Mouse (Mus musculus) stomach, embryonic 16.5 days (tissue): ENCODE measurements around the gene Nell1. TPM values are rescaled to one million over a fixed set of nuclear protein-coding genes. Genes with fewer than 3 reads are reported as not detected.

Experiments
- ATAC-seq: fragments of 200-750 bp; cut with Nextera tagmentation; 2 replicates; pipeline ENCODE4 v1.8.0; 2017; ENCODE audit warnings: moderate number of reproducible peaks, moderate TSS enrichment; ENCODE audit not compliant: insufficient read depth, low FRiP score
- H3K27ac ChIP-seq: fragments of 300-500 bp; sonication (generic); 2 replicates; pipeline ENCODE4 v1.5.1; 2014; ENCODE audit warnings: low read length
- H3K27me3 ChIP-seq: fragments of 300-500 bp; sonication (generic); 2 replicates; pipeline ENCODE4 v1.6.1; 2014; ENCODE audit warnings: low read length, control low read depth, mixed read lengths; ENCODE audit not compliant: control insufficient read depth, insufficient read depth
- H3K36me3 ChIP-seq: fragments of 300-500 bp; sonication (generic); 2 replicates; pipeline ENCODE4 v1.6.1; 2014; ENCODE audit warnings: low read length; ENCODE audit not compliant: control insufficient read depth, insufficient read depth
- H3K4me1 ChIP-seq: fragments of 300-500 bp; sonication (generic); 2 replicates; pipeline ENCODE4 v1.6.1; 2014; ENCODE audit warnings: low read length, control low read depth, mixed read lengths; ENCODE audit not compliant: control insufficient read depth, insufficient read depth
- H3K4me2 ChIP-seq: fragments of 300-500 bp; sonication (generic); 2 replicates; pipeline ENCODE4 v1.6.1; 2014; ENCODE audit warnings: low read depth, low read length, mixed read lengths
- H3K4me3 ChIP-seq: fragments of 300-500 bp; sonication (generic); replicated peaks from 2 replicates; pipeline ENCODE4 v1.5.1; 2014; ENCODE audit warnings: mild to moderate bottlenecking, low read length
- H3K9ac ChIP-seq: fragments of 300-500 bp; sonication (generic); 2 replicates; pipeline ENCODE4 v1.6.1; 2014; ENCODE audit warnings: low read length
- H3K9me3 ChIP-seq: fragments of 300-500 bp; sonication (generic); replicated peaks from 2 replicates; pipeline ENCODE4 v1.6.1; 2016; ENCODE audit warnings: low read length, control low read depth; ENCODE audit not compliant: control insufficient read depth
- WGBS: fragments of 180-500 bp; shearing (Covaris S2); extraction: QIAGEN DNeasy Blood & Tissue Kit; methylation state at CpG from one replicate; pipeline ENCODE4 v1.1.7; 2014; 5-methylcytosine and 5-hydroxymethylcytosine counted together
- polyA plus RNA-seq: library from polyadenylated mRNA; unstranded; fragments of >200 nt; fragmentation: Nextera tagmentation; extraction: Ambion mirVana; gene quantifications from 2 replicates; pipeline ENCODE4 v1.2.1, GENCODE M21; 2015

Nell1 gene
- polyA plus RNA-seq, 1 experiment from 2014 or later, result 4.6 TPM

DNA sequence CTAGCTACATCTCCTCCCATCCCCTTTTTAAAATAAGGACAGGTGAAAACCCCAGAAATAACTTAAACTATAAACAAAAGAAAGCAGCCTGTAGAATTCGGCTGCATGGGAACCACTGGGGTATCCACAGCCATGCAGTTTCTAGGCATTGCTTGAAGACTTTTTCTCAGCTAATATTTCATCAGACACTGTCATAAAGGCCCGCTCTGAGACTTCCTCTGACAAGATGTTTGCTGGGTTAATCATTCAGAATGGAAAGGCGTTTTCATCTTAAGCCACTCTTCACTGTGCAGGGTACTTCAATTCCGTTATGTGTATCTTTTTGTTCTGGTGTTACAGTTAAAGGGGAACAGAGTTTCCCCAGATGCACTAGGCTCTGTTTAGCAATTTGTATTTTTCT is 526.9 kb downstream of the Nell1 start:
- ATAC-seq, result no peak
- Histone ChIP-seq H3K4me3 (no peak overlapping the region), H3K4me1 (no peaks in the 10 kb centered on the region), H3K27ac (no peak overlapping the region), H3K4me2 (no peak overlapping the region), H3K36me3 (no peaks in the 10 kb centered on the region), H3K9me3 (no peaks in the 10 kb centered on the region), H3K9ac (no peak overlapping the region), H3K27me3 (no peaks in the 10 kb centered on the region)
- WGBS, result 60% methylated on average over 4 of the region's 4 CpGs

DNA sequence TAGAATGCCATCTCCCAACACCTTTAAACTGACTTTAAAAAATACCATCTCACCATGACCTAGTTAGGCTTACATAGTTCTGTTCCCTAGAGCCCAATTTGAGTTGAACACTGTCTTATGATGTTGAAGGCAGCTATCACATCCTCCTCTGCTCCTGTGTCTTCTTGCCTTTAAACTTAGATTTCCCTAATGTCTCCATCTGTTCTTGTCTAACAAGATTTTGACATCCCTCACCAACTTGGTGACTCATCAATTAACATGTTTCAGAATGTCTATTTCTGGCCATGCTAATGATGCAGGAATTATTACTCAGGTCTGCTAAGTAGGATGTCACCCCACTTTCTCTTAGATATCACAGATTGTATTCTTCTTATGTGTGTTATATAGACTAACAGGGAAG is 532.4 kb downstream of the Nell1 start:
- H3K27me3 ChIP-seq, result no peaks in the 10 kb centered on the region
- no peaks in the 10 kb centered on the region for H3K9me3 ChIP-seq
- H3K36me3 ChIP-seq, result no peaks in the 10 kb centered on the region
- H3K4me2 ChIP-seq, result no peak overlapping the region
- no peaks in the 10 kb centered on the region for H3K4me1 ChIP-seq
- ATAC-seq, result no peak
- H3K4me3 ChIP-seq, result no peak overlapping the region
- H3K9ac ChIP-seq, result no peak overlapping the region
- H3K27ac ChIP-seq, result no peak overlapping the region

GRCm38 (mm10) chr7:50514830-50515229 is 540.2 kb downstream of the Nell1 start:
- ATAC-seq, result no peak

DNA sequence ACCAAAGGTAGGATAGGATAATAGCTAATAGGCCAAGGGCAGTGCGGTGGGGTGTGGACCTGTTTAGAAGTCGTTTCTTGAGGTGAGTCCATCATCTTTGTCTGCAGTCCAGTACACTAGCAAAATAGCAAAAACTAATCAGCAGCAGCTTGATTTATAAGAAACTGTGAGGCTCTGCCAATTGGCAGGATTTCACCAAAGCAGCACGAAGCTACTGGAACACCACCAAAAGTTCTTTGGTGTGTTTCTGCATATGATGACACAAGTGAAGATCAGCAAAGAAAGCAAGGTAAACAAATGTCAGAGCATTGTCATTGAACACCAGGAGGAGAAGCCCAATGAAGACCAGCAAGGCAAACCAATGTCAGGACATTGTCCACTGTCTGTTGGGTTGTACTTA is 542.0 kb downstream of the Nell1 start:
- no peaks in the 10 kb centered on the region for H3K36me3 ChIP-seq
- no peak overlapping the region for H3K4me2 ChIP-seq
- no peak overlapping the region for H3K9ac ChIP-seq
- no peaks in the 10 kb centered on the region for H3K4me1 ChIP-seq
- no peak overlapping the region for H3K4me3 ChIP-seq
- H3K27ac ChIP-seq, result no peak overlapping the region
- no peaks in the 10 kb centered on the region for H3K9me3 ChIP-seq
- no peak for ATAC-seq
- 79% methylated on average over 3 of the region's 3 CpGs for WGBS
- H3K27me3 ChIP-seq, result no peaks in the 10 kb centered on the region

More at GRCm38 (mm10) chr7:50514830-50515229, 540.2 kb downstream of the Nell1 start:
- no peaks in the 10 kb centered on the region for H3K9me3 ChIP-seq
- WGBS, result 89% methylated on average over 3 of the region's 3 CpGs
- H3K9ac ChIP-seq, result no peak overlapping the region
- H3K27ac ChIP-seq, result no peak overlapping the region
- H3K4me2 ChIP-seq, result no peak overlapping the region
- H3K4me1 ChIP-seq, result no peaks in the 10 kb centered on the region
- no peaks in the 10 kb centered on the region for H3K36me3 ChIP-seq
- H3K27me3 ChIP-seq, result no peaks in the 10 kb centered on the region
- no peak overlapping the region for H3K4me3 ChIP-seq

- no peaks in the 10 kb centered on the region for H3K4me1 ChIP-seq
- no peak for ATAC-seq
- H3K4me3 ChIP-seq, result no peak overlapping the region
- WGBS, result 58% methylated on average over 5 of the region's 5 CpGs
- no peak overlapping the region for H3K9ac ChIP-seq
- H3K27ac ChIP-seq, result no peak overlapping the region
- H3K9me3 ChIP-seq, result no peaks in the 10 kb centered on the region
- no peaks in the 10 kb centered on the region for H3K36me3 ChIP-seq
- H3K4me2 ChIP-seq, result no peak overlapping the region
- no peaks in the 10 kb centered on the region for H3K27me3 ChIP-seq
Measured at GRCm38 (mm10) chr7:50543373-50543772, 568.7 kb downstream of the Nell1 start.

GRCm38 (mm10) chr7:50549572-50549971 is 574.9 kb downstream of the Nell1 start:
- no peaks in the 10 kb centered on the region for H3K36me3 ChIP-seq
- no peaks in the 10 kb centered on the region for H3K9me3 ChIP-seq
- no peaks in the 10 kb centered on the region for H3K27me3 ChIP-seq
- H3K27ac ChIP-seq, result no peak overlapping the region
- WGBS, result 73% methylated on average over 3 of the region's 3 CpGs
- H3K4me3 ChIP-seq, result no peak overlapping the region
- no peak for ATAC-seq
- H3K4me1 ChIP-seq, result no peaks in the 10 kb centered on the region
- H3K9ac ChIP-seq, result no peak overlapping the region
- no peak overlapping the region for H3K4me2 ChIP-seq

DNA sequence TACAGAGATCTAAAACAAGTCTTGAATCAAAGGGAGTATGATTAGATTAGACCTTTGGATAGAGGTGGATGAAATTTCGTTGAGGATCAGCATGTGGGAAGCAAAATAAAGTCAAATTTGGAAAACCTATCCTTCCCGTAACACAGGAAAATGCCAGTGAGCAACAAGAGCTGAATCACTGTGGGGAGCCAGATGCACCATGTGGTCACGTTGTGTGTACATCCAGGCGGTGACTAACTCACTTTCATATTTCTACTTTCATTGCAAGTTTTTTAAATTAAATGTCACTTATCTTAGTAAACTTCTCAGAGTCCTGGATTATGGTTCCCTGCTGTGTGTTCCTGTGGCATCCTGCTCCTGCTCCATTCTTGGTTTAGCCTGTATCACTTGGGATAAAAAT is 576.8 kb downstream of the Nell1 start:
- no peak overlapping the region for H3K27ac ChIP-seq
- H3K4me1 ChIP-seq, result no peaks in the 10 kb centered on the region
- H3K4me3 ChIP-seq, result no peak overlapping the region
- H3K9me3 ChIP-seq, result no peaks in the 10 kb centered on the region
- no peak overlapping the region for H3K9ac ChIP-seq
- no peak overlapping the region for H3K4me2 ChIP-seq
- H3K27me3 ChIP-seq, result no peaks in the 10 kb centered on the region
- no peaks in the 10 kb centered on the region for H3K36me3 ChIP-seq
- ATAC-seq, result no peak
- WGBS, result 77% methylated on average over 4 of the region's 4 CpGs

- ATAC-seq, result no peak
- Histone ChIP-seq H3K36me3 (no peaks in the 10 kb centered on the region), H3K4me3 (no peak overlapping the region), H3K4me2 (no peak overlapping the region), H3K4me1 (no peaks in the 10 kb centered on the region), H3K9ac (no peak overlapping the region), H3K27ac (no peak overlapping the region), H3K27me3 (no peaks in the 10 kb centered on the region), H3K9me3 (no peaks in the 10 kb centered on the region)
- WGBS, result 80% methylated on average over 3 of the region's 3 CpGs
Measured at GRCm38 (mm10) chr7:50562708-50563107, 588.0 kb downstream of the Nell1 start.

- Histone ChIP-seq H3K9ac (no peak overlapping the region), H3K9me3 (no peaks in the 10 kb centered on the region), H3K27ac (no peak overlapping the region), H3K4me1 (no peaks in the 10 kb centered on the region), H3K27me3 (no peaks in the 10 kb centered on the region), H3K4me3 (no peak overlapping the region), H3K4me2 (no peak overlapping the region), H3K36me3 (no peaks in the 10 kb centered on the region)
- 57% methylated on average over 7 of the region's 7 CpGs for WGBS
- no peak for ATAC-seq
Measured at GRCm38 (mm10) chr7:50573841-50574240, 599.2 kb downstream of the Nell1 start.
